Mouse (Mus musculus) lung, adult 2 months (tissue): ENCODE results near the gene Tbrg1.

Source experiments
- CTCF ChIP-seq: fragments of 200-500 bp; IDR thresholded peaks from 2 replicates; pipeline ENCODE4 v1.5.1; 2011; ENCODE audit warnings: mild to moderate bottlenecking, low read length, control low read depth; ENCODE audit not compliant: insufficient read depth
- POLR2A ChIP-seq: fragments of 200-500 bp; IDR thresholded peaks from 2 replicates; pipeline ENCODE4 v1.6.1; 2011; ENCODE audit warnings: low read depth, mild to moderate bottlenecking, control low read depth, low read length, borderline replicate concordance; ENCODE audit errors: extremely low read depth

DNA sequence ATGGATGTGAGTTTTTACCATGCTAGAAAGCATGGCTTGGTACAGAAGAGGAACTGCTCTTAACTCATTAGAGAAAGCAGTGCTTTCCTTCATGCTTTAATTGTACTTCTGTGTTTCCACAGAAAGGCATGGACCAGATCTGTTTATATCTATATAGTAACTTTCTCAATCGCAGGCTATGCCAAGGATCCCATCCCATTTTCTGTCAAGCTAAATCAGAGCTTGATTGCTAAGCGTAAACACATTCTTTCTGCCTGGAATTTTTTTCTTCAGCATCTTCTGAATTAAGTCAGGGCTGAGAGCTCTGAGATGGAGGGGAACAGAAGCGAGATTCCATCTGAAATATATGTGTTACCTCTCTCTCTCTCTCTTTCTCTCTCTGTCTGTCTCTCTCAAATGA, 33.1 kb downstream of the Tbrg1 start:
- TF ChIP-seq POLR2A (no peak), CTCF (no peak)
